Mouse (Mus musculus) left cerebral cortex, postnatal 10 days (tissue): ENCODE results near the gene Nfe2l3. TPM values are rescaled to one million over a fixed set of nuclear protein-coding genes. Genes with fewer than 3 reads are reported as not detected.

Source experiments
- DNase-seq, 2 experiments: peaks; one replicate each; pipeline ENCODE4 v3.0.0; 2021 to 2022; ENCODE audit warnings: low spot score in 2 of 2, mixed read lengths in 1 of 2; ENCODE audit errors: extremely low spot score in 1 of 2
- intact Hi-C: fragments of 180-260 bp; cut with DNase I; formaldehyde crosslinking; loops from one replicate; pipeline ENCODE4 v1.15.1; 2025
- total RNA-seq, 2 experiments: library from RNA; stranded (reverse); gene quantifications; 2 replicates each; pipeline ENCODE4 v1.2.3; 2021

The Nfe2l3 gene
- total RNA-seq, 2 experiments from 2014 or later, result 4.4 to 6.9 TPM

DNA sequence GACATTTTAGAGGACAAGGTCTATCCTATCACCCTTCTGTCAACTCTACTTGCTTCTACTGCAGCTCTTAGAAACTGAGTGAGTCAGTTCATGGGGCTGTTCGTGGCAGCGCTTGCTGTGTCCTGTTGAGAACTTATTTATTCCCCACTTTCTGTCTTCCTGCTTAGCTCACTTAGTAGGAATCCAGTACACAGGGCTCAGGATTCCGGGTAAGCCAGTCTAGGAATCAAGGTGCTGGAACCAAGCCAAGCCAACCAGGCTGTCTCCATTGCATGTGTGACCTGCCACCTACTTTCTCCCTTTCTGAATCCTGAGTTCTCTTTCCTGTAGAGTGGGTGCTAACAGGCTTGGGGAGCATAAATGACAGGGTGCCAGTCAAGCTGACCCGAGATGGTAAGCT, 5.2 kb downstream of the Nfe2l3 start:
- intact Hi-C loops, result no loop called here
- no peak for DNase-seq

DNA sequence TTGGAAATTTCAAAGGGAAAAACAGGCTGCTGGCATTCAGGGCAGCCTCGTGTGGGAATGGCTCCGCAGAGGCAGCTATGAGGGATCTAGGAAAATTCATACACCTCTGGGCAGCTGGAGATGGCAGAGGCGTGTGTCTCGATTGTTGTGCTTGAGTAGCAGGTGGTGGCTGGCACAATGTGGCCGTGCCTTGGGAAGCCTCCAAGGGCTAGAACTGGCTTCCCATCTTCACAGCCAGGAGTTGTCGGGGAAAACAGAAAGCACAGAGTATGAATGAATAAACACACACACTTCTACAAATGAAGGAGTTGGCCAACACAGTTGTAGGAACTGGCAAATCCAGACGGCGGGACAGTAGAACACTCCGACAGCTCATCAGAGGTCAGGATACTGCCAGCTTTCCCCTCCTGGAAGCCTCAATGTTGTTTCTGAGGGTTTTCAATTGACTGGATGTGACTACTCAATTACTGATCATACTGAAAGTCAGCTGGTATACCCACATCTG, 6.4 kb downstream of the Nfe2l3 start:
- intact Hi-C loops, result no loop called here
- DNase-seq, result no peak

DNA sequence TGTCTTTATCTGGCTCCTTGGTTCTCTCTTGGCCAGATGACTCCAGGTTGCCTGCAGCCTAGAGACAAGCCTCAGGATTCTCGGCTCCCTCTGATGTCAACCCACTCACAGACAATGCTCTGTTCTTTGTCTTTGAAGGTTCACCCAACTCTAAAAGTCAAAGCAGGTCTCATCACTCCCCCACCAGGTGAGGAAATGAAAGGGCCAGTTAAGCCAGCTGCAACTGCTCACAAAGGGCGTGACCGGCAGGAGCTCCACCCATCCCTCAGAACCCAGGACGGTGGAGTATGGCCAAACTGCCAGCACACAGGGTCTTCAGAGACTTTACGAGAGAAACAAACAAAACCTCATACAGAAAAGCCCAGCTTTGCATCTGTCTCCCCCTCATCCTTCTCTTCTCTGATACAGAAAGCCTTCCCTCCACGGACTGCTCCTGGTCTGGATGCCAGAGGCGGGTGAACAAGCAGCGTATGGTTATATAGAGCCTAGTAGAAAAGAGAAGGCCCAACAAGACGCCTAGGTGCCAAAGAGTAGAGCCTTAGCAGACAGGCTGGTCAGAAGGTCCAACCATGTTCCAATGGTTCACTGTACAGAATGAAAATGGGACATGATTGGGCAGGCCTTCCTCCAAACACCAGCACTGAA, 9.8 kb downstream of the Nfe2l3 start:
- DNase-seq, result no peak
- intact Hi-C loops, result no loop called here

DNA sequence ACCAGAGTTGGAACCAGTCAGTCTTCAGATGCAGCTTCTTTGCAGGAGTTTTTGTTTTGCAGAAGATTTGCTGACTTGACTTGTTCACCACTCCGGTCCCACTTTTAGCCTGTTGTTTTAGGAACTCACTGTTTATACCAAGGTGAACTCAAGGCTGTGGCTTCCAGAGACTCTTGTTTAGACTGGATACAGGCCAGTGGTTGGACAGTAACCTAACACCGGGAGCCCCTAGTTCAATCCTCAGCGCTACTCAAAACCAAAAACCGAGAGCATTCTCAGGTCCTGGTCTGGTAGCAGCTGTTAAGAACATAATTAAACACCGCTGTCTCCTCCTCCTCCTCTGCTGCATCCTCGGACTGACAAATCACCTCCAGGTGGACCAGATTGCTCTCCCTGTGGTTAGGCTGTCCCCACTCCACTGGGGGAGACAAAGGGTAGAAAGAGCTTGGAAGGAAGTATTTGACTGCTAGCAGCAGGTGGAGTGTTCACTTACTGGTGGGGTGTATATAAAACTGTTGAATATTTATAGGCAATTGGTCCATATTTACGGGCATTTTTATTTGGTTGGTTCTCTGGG, 20.5 kb downstream of the Nfe2l3 start:
- intact Hi-C loops, result no loop called here
- DNase-seq, result no peak

DNA sequence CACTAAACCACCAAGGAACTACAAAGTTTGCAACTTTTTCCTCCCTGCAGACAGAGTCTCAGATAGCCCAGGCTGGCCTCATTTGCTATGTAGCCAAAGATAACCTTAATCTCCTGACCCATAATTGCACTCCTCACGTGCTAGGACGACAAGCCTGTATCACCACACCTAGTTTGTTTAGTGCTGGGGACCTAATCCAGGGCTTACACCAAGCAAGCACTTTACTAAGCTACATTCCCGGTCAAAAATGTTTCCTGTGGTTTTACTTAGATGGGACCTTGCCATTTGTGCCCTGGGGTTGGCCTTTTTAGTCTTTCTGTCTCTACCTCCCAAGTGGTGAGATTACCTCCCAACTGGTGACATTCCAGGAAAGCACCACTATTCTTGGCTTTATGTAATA, 22.5 kb downstream of the Nfe2l3 start:
- intact Hi-C loops, result no loop called here
- no peak for DNase-seq

DNA sequence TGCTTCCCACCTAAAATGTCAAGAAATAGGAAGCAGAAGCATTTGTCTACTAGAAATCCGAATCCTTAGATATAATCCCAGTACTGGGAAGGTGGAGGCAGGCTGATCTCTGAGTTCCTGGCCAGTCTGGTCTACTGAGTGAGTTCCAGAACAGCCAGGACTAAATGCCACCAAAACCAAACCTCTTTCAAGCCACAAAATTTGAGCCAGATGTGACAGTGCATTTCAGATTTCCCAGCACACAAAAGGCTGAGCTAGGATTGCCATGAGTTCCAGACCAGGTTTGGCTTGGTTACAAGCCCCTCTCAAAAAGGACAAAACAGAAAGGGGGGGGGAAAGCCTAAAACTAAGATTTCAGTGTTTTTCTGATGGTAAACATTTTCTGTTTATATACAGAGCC, 23.7 kb downstream of the Nfe2l3 start:
- intact Hi-C loops, result no loop called here
- DNase-seq, result no peak

DNA sequence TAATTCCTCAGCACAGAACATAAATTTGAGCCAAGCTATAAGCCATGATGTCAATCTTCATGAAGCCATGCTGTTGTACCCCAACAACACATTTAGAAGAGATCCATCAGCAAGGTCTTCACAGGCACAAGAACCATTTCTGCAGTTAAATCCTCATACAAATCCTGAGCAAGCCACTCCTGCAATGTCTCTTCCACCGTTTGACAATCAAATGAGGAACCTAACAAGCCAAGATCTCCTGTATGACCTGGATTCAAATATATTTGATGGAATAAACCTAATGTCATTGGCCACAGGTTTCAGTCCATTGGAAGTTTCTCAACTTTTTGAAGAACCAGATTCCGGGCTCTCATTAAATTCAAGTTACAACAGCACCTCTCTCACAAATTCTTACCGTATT, 24.8 kb downstream of the Nfe2l3 start:
- DNase-seq, result no peak
- intact Hi-C loops, result no loop called here

DNA sequence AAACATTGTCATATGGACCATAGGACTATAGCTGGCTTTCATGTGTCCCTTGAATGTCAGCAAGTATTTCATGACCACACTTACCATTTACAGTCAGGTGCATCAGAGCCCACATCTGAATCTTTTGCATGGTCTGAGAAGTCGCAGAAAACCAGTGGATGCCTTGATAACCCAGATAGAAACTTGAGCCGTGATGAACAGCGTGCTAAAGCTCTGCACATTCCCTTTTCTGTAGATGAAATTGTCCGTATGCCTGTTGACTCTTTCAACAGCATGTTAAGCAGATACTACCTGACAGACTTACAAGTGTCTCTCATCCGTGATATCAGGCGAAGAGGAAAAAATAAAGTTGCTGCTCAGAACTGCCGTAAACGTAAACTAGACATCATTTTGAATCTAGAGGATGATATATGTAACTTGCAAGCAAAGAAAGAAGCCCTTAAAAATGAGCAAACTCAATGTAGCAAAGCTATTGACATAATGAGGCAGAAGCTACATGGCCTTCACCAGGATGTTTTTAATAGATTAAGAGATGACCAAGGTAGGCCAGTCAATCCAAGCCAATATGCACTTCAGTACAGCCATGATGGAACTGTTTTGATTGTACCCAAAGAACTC, 25.4 kb downstream of the Nfe2l3 start:
- intact Hi-C loops, result no loop called here
- no peak for DNase-seq

DNA sequence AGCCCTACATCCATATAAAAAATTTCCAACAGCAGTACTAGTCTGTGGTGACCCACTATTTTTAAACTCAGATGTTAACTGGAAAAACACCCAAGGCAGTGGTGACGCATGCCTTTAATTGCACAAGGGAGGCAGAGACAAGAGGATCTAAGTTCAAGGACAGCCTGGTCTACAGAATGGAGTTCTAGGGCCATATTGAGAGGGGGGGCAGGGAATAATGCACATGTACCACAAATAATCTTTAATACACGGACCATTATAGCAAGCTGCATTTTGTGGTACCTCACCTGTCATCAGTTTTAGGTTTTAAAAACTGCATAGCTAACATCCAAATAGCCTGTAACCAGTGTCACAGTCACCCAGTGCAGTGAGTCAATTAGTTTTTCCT, 26.4 kb downstream of the Nfe2l3 start:
- intact Hi-C loops, result no loop called here
- no peak for DNase-seq

DNA sequence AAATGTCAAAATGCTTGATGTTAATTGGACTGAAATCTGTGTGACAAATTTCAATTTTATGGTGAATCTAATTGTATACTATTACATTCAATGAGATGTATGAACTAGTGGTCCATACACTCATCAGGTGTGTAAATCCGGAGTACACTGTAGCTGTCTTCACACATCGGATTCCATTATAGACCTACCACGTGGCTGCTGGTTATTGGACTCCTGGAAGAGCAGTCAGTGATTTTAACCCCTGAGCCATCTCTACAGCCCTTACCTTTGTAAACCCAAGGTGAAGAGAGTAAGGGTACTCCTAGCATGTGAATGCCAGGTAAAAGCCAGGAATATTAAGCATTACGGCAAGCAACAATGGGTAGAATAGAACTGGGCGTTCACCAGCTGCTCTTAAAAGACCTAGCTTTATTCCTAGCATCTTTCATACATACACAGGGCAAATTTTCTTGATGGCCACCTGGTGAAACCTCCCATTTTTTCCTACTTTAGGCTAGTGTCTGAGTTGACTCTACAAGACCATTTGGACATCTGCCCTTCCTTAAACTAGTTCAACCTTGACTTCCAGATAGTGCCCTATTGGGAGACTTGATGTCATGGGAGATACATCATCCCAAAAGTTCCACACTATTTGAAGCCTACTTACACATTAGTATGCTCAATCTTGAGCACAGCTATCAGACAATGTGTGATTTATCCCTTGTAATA, 27.0 kb downstream of the Nfe2l3 start:
- no peak for DNase-seq
- intact Hi-C loops, result no loop called here

DNA sequence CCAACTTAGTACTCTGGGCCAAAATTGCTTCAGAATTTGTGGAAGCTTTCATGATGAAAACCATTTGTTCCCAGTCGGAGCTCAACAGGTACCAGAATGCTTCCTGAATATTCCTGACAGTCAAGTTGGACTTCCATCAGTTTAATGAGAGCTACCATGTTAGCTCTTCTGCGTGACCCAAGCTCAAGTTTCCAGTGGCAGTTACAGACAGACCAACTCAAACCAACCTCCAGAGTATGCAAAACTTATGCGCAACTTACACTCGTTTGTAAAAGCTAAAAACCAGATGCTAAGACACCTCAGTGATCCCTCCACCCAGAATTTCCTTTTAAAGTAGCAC, 27.5 kb downstream of the Nfe2l3 start:
- DNase-seq, result no peak
- intact Hi-C loops, result no loop called here

DNA sequence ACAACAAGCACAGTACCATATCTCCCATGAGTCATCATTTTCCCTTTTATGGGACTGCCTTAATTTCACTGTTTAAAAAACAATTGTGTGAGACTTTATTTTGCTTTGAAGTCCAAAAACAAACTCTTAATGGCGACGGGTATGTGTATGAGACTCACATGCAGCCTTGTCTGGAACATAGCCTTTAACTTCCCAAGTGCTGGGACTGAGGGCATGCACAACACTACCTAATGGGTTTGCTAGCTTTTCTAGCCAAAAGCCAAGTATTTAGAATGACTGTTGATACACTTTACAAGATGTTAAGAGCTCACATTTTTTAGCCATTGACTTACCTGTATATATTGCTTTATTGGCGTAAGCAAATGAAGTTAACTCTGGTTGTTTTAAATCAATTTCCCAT, 27.9 kb downstream of the Nfe2l3 start:
- DNase-seq, result no peak
- intact Hi-C loops, result no loop called here

DNA sequence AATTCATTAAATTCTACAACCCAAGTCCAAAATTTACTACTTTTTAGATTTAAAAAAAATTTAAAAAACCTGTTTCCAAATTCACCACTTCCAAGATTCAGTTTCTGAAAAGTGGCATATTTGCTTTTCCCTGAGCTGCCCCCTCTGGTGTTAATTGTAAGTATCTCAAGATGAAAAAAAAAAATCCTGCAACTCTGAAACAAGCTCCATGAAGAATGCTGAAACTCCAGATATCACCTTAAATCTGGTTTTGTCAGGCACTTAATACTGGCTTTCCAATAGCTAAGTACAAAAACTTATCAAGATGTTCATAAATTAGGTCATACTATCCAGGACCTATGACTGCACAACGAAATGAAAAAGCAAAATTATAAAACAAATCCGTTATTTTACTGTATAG, 35.2 kb downstream of the Nfe2l3 start:
- DNase-seq, result no peak
- intact Hi-C loops, result loop anchor here (5.0 kb wide), 2 partner anchors 85 to 115 kb away; no protein-coding TSS in a partner anchor

DNA sequence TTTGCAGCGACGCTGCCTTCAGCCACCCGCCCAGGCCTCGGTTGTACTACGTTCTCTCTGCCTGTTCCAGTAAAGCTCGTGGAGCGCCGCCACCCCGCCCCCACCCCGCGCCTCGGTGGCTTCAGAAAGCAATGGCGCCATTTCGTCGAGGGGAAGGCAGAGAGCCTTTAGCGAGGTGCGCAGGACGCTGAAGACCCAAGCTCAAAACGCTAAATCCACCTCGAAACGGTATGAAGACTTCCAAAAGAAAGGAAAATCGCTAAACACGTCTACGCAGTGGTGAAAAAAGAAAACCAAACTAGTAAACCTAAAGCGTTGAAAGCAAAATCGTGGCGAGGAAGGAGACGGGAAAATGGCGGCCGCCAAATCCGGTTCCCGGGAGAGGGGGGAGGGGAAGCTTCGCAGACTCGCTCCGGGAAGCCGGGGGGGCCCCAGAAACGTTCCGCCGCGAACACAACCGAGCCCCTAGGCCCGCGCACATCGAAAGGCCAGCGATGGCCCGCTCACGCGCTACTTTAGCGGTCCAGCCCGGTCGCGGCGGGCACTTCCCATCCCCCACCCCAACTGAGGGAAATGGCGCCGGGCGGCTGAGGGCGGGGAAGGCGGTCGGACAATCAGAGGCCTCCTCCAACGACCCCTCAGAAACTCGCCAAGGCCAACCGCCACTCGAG, 36.6 kb downstream of the Nfe2l3 start:
- peak; percentile 66 to 84 for DNase-seq
- intact Hi-C loops, result loop anchor here (5.0 kb wide), 2 partner anchors 87 to 113 kb away; no protein-coding TSS in a partner anchor

DNA sequence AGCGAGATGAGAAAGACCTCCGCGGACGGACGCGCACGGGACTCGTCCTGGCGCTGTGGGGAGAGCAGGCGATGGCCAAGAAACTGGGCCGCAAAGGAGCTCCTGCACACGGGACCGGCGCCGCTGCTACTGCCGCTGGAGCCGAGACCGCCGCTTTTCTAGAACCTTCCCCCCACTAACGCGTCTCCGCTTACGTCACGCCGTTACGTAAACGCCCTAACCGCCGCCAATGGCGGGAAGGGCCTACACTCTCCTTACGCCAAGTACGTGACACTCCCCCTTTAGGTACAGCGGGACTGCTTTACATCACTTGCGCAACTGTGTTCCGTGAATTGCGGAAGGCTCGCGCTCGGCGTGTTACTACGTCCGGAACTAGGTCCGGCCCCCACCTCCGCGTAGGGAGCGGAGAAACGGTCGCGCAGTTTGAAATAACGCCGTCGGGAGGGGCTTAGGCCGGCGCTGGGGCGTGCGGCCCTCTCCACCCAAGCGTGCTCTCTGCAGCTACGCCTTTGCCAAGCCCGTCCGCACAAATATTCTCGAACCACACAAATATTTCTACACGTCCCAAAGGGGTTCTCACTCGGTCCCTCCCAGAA, 37.3 kb downstream of the Nfe2l3 start, which contains the start of gene Hnrnpa2b1:
Gene Hnrnpa2b1, minus strand, starts transcription at position 180 of the 596 bp plus-strand sequence.
- intact Hi-C loops, result loop anchor here (5.0 to 10.0 kb wide), 3 partner anchors 88 to 385 kb away; no protein-coding TSS in a partner anchor

DNA sequence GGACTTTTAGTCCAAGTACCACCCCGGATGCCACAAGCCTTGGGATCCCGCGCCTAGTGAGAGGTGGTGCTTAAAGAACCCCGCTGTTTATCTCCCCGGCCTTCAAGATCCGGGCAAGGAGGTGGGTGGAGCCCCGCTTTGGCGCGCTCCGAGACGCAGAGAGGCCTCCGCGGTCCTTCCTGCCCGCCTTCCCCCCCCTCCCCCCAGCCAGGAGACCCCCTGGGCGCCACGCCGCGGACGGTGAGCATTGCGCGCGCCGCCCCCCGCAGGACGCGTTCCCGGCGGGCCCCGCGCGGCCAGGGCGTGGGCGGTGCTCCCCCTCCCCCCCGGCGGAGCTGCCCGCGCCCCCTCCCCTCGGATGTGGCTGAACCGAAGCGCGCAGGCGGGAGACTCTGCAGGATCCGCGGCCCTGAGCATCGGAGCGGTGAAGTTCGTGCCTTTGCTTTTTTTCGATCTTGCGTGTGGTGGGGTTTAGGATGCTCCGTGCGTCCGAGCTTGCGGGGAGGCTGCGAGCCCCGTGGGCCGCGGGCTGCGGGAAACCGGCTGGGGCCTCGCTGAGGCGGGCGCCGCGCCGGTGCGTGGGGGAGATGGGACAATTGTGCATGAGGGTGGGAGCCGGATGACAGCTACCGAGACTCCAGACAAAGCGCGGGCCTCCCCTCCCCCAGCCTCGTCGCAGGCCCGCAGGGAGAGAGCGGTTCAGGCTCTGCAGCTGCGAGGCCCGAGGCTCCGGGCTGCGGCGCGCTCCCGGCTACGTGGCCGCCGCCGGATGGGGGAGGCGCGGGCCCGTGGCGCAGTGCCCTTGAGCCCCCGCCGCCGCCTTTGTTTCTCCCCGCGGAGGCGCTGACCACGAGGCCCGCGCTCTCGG, 38.1 kb downstream of the Nfe2l3 start, which contains the start of gene Cbx3:
Gene Cbx3, plus strand, starts transcription at position 50 of the 868 bp plus-strand sequence.
- intact Hi-C loops, result loop anchor here (10.0 kb wide), 1 partner anchor 384 kb away; no protein-coding TSS in a partner anchor
- peak; percentile 74 to 95 for DNase-seq

More for the DNA sequence above, 37.3 kb downstream of the Nfe2l3 start, which contains the start of gene Hnrnpa2b1:
- peak; percentile 97 to 98 for DNase-seq

DNA sequence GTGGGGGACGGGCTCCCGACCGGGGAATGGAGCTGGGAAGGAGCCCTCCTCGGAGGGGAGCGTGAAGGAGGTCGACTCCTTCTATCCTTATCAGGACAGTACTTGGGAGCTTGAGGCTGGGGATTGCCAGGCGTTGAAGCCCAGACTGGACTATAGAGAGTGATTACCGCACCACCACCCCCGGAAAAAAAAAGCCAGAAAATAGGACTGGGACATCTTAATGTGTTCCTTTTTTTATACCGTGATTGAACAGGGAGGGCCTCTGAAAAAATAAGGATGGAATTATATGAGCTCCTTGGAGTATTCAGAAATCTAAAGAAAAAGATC, 38.7 kb downstream of the Nfe2l3 start:
- intact Hi-C loops, result loop anchor here (10.0 kb wide), 1 partner anchor 384 kb away; no protein-coding TSS in a partner anchor
- no peak for DNase-seq

DNA sequence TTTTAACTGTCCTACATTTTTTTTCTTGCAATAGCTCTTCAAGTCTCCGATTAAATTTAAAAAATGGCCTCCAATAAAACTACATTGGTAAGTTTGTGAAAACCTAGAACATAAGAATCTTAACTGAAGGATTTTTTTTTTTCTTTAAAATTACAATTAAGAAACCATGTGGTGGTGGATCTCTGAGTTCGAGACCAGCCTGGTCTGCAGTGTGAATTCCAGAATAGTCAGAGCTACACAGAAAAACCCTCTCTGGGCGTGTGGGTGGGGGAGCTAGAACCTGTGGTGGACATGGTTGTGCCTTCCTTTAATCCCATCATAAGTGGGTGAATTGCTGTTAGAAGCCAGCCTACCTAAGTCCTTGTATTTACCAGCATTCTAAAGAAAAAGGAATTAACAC, 39.3 kb downstream of the Nfe2l3 start:
- intact Hi-C loops, result loop anchor here (10.0 kb wide), 1 partner anchor 383 kb away; no protein-coding TSS in a partner anchor
- no peak for DNase-seq
